Mouse (Mus musculus) heart, embryonic 13.5 days (tissue): ENCODE measurements around the gene Cmtr1. TPM values are rescaled to one million over a fixed set of nuclear protein-coding genes. Genes with fewer than 3 reads are reported as not detected.

ENCODE experiments used
- ATAC-seq: fragments of 200-750 bp; cut with Nextera tagmentation; 2 replicates; pipeline ENCODE4 v1.8.0; 2017; ENCODE audit warnings: moderate TSS enrichment; ENCODE audit not compliant: insufficient number of reproducible peaks, low FRiP score, low TSS enrichment; ENCODE audit errors: extremely low read depth
- H3K27ac ChIP-seq: fragments of 300-500 bp; sonication (generic); replicated peaks from 2 replicates; pipeline ENCODE4 v1.5.1; 2015; ENCODE audit warnings: moderate library complexity, mild to moderate bottlenecking, inconsistent platforms
- H3K27me3 ChIP-seq: fragments of 300-500 bp; sonication (generic); replicated peaks from 2 replicates; pipeline ENCODE4 v1.6.1; 2015; ENCODE audit warnings: mild to moderate bottlenecking, inconsistent platforms
- H3K36me3 ChIP-seq: fragments of 300-500 bp; sonication (generic); 2 replicates; pipeline ENCODE4 v1.6.1; 2015; ENCODE audit warnings: mild to moderate bottlenecking, inconsistent platforms
- H3K4me1 ChIP-seq: fragments of 300-500 bp; sonication (generic); 2 replicates; pipeline ENCODE4 v1.6.1; 2015; ENCODE audit warnings: inconsistent platforms
- H3K4me2 ChIP-seq: fragments of 300-500 bp; sonication (generic); 2 replicates; pipeline ENCODE4 v1.6.1; 2015; ENCODE audit warnings: inconsistent platforms, mild to moderate bottlenecking, moderate library complexity
- H3K4me3 ChIP-seq: fragments of 300-500 bp; sonication (generic); 2 replicates; pipeline ENCODE4 v1.5.1; 2015; ENCODE audit warnings: moderate library complexity, mild to moderate bottlenecking, inconsistent platforms
- H3K9ac ChIP-seq: fragments of 300-500 bp; sonication (generic); 2 replicates; pipeline ENCODE4 v1.6.1; 2015; ENCODE audit warnings: inconsistent platforms, mild to moderate bottlenecking, moderate library complexity
- H3K9me3 ChIP-seq: fragments of 300-500 bp; sonication (generic); 2 replicates; pipeline ENCODE4 v1.6.1; 2016; ENCODE audit warnings: inconsistent platforms
- WGBS: fragments of 180-500 bp; shearing (Covaris S2); methylation state at CpG from one replicate; pipeline ENCODE4 v1.1.7; 2015; ENCODE audit warnings: mixed read lengths; 5-methylcytosine and 5-hydroxymethylcytosine counted together
- polyA plus RNA-seq: library from polyadenylated mRNA; unstranded; fragments of >200 nt; fragmentation: Nextera tagmentation; extraction: Ambion mirVana; gene quantifications from 2 replicates; pipeline ENCODE4 v1.2.1, GENCODE M21; 2015

The Cmtr1 gene
- polyA plus RNA-seq, 1 experiment from 2014 or later: 87.9 TPM

DNA sequence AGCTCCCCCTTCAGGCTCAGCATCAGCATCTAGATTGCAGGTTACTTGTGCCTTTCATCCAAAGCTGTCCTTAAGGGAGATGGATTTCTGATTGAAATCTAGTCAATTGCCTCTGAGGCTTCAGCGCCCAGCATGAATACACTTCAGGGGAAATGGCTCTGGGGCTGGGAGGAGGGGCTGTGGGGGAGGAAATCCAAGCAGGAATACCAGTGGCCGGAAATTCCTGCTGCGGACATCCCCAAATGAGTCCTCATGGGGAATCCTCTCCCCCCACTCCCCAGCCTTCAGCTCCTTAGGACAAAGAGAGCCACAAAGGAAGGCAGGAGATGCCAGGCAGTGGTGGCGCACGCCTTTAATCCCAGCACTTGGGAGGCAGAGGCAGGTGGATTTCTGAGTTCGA lies 87.1 kb downstream of the Cmtr1 start:
- Histone ChIP-seq H3K9ac (no peak overlapping the region), H3K27me3 (peaks cover 11% of the 10 kb centered on the region), H3K9me3 (no peaks in the 10 kb centered on the region), H3K36me3 (no peaks in the 10 kb centered on the region), H3K4me3 (no peak overlapping the region), H3K27ac (no peak overlapping the region), H3K4me2 (no peak overlapping the region), H3K4me1 (peaks cover 39% of the 10 kb centered on the region)
- WGBS: 66% methylated on average over 6 of the region's 6 CpGs
- ATAC-seq: no peak

DNA sequence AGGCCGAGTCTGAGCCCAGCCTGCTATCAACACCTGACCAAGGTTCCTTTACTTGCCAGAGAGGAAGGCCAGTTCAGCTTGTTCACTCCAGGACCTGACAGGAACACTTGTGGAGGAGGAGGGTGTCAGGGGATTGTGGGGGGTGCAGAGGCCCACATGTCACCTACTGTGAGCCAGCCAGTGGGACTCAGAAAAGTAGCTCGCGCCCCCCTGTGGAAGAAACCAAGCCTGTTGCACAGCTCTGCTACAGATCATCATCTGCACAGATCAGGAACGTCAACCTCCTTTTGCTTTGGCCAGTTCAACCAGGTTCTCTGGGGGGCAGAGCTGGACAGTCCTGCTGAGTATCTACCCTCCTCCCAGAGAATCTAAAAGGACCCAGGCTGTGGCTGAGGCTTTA lies 94.1 kb downstream of the Cmtr1 start:
- Histone ChIP-seq H3K9me3 (no peaks in the 10 kb centered on the region), H3K4me3 (no peak overlapping the region), H3K27ac (no peak overlapping the region), H3K4me2 (no peak overlapping the region), H3K4me1 (peaks cover 18% of the 10 kb centered on the region), H3K27me3 (no peaks in the 10 kb centered on the region; the same call in 1 of the 2 replicates), H3K36me3 (no peaks in the 10 kb centered on the region), H3K9ac (no peak overlapping the region)
- ATAC-seq: no peak
- WGBS: 38% methylated on average over 4 of the region's 4 CpGs

Other genes starting within 250 kb of the Cmtr1 start
- gene Pim1, start 169.8 kb upstream of the Cmtr1 start, polyA plus RNA-seq: 19.3 and 20.0 TPM in 2 replicates
- gene Gm17657, start 111.0 kb upstream of the Cmtr1 start, polyA plus RNA-seq: not detected in 2 replicates
- 10.3 and 10.7 TPM in 2 replicates for gene Tbc1d22b, start 110.8 kb upstream of the Cmtr1 start, polyA plus RNA-seq
- gene Tmem217, start 108.2 kb upstream of the Cmtr1 start, polyA plus RNA-seq: 0.59 and 0.89 TPM in 2 replicates
- gene Rnf8, start 45.8 kb upstream of the Cmtr1 start, polyA plus RNA-seq: 47.7 and 54.1 TPM in 2 replicates
- 1.5 and 1.6 TPM in 2 replicates for gene Gm28043, start 45.7 kb upstream of the Cmtr1 start, polyA plus RNA-seq
- 14.4 and 14.6 TPM in 2 replicates for gene Ccdc167, start 56.4 kb downstream of the Cmtr1 start, polyA plus RNA-seq